Mouse (Mus musculus) lung, postnatal 0 days (tissue): Measurements from ENCODE around the gene C1s2. TPM values are rescaled to one million over a fixed set of nuclear protein-coding genes. Genes with fewer than 3 reads are reported as not detected.
"Not testable (repeated sequence)": the region's sequence is repeated elsewhere in the genome, so short reads cannot be mapped to it uniquely, and the experiment has no call there.

ENCODE experiments used
- ATAC-seq: fragments of 200-750 bp; cut with Nextera tagmentation; 2 replicates; pipeline ENCODE4 v1.8.0; 2017; ENCODE audit warnings: moderate library complexity
- DNase-seq: peaks from one replicate; pipeline ENCODE4 v3.0.0-alpha.2; 2016; ENCODE audit warnings: low spot score
- H3K27ac ChIP-seq: fragments of 300-500 bp; sonication (generic); 2 replicates; pipeline ENCODE4 v1.5.1; 2014; ENCODE audit warnings: antibody characterized with exemption, mild to moderate bottlenecking, low read length, mixed read lengths
- H3K27me3 ChIP-seq: fragments of 300-500 bp; sonication (generic); replicated peaks from 2 replicates; pipeline ENCODE4 v1.6.1; 2014; ENCODE audit warnings: low read length, mixed read lengths; ENCODE audit not compliant: insufficient read depth
- H3K36me3 ChIP-seq: fragments of 300-500 bp; sonication (generic); 2 replicates; pipeline ENCODE4 v1.6.1; 2014; ENCODE audit warnings: low read length, mixed read lengths; ENCODE audit not compliant: insufficient read depth
- H3K4me1 ChIP-seq: fragments of 300-500 bp; sonication (generic); 2 replicates; pipeline ENCODE4 v1.6.1; 2014; ENCODE audit warnings: antibody characterized with exemption, low read depth, low read length, mixed read lengths; ENCODE audit not compliant: insufficient read depth
- H3K4me2 ChIP-seq: fragments of 300-500 bp; sonication (generic); replicated peaks from 2 replicates; pipeline ENCODE4 v1.6.1; 2014; ENCODE audit warnings: low read depth, mild to moderate bottlenecking, low read length, moderate library complexity, mixed read lengths
- H3K4me3 ChIP-seq: fragments of 300-500 bp; sonication (generic); 2 replicates; pipeline ENCODE4 v1.5.1; 2014; ENCODE audit warnings: low read depth, low read length
- H3K9ac ChIP-seq: fragments of 300-500 bp; sonication (generic); replicated peaks from 2 replicates; pipeline ENCODE4 v1.6.1; 2014; ENCODE audit warnings: low read depth, mild to moderate bottlenecking
- H3K9me3 ChIP-seq: fragments of 300-500 bp; sonication (generic); 2 replicates; pipeline ENCODE4 v1.6.1; 2016; ENCODE audit warnings: low read length, mixed read lengths
- CTCF ChIP-seq: IDR thresholded peaks from 2 replicates; pipeline ENCODE4 v1.5.1; 2016; ENCODE audit warnings: antibody characterized with exemption, mild to moderate bottlenecking
- EP300 ChIP-seq: IDR thresholded peaks from 2 replicates; pipeline ENCODE4 v1.6.1; 2016; ENCODE audit warnings: antibody characterized with exemption, mild to moderate bottlenecking, control low read depth
- WGBS: fragments of 180-500 bp; shearing (Covaris S2); extraction: QIAGEN DNeasy Blood & Tissue Kit; methylation state at CpG from one replicate; pipeline ENCODE4 v1.1.7; 2014; 5-methylcytosine and 5-hydroxymethylcytosine counted together
- polyA plus RNA-seq: library from polyadenylated mRNA; unstranded; fragments of >200 nt; fragmentation: Nextera tagmentation; extraction: Ambion mirVana; gene quantifications from 2 replicates; pipeline ENCODE4 v1.2.1, GENCODE M21; 2015

The C1s2 gene
- polyA plus RNA-seq: 0.12 TPM in 1 of 2 replicates, not detected in the other

GRCm38 (mm10) chr6:124635985-124636384 is at the start of gene C1s2:
Gene C1s2, minus strand, starts transcription at chr6:124636085.
- not testable (repeated sequence) for H3K4me3 ChIP-seq, ATAC-seq, H3K4me2 ChIP-seq, DNase-seq, H3K9ac ChIP-seq, H3K9me3 ChIP-seq, H3K27ac ChIP-seq, H3K27me3 ChIP-seq, H3K36me3 ChIP-seq, H3K4me1 ChIP-seq
- 69% methylated on average over 2 of the region's 2 CpGs for WGBS

DNA sequence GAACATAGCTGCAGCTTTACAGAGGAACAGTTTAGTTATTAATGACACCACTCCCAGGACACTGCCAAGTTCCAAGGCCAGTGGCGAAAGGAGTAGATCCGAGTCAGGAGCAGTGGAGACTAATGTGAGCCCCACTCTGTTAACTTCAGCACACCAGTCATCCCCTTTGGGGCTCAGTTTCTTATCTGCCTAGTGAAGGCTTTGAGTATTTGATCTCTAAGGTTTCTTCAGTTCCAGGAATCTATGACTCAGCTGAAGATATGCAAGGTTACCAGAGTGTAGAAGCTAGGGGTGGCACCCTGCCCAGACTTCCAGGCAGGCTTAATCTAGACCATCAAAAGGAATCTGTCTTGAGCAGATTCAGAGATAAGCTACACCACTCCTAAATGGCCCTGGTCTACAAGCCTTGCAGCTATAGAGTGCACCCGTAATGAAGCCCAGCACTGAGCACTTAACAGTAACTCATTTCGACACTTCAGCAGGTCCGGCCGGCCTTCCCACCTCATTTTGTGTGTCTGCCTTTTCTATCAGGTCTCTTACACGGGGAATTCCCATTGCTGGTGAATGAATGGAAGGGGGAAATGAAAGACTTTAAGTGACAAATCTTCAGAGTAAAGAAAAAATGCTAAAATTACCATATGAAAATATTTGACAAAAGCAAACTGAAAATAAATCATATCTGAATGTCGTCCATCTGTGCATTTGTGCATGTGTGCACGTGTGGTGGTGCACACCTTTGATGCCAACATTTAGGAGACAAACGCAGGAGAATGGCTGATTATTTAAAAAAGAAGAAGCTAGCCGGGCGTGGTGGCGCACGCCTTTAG is 47.9 kb upstream of the C1s2 start:
- no peaks in the 10 kb centered on the region for H3K9me3 ChIP-seq
- no peak for TF ChIP-seq CTCF
- peak; percentile 92 for TF ChIP-seq EP300
- H3K4me2 ChIP-seq: no peak overlapping the region
- WGBS: 58% methylated on average over 14 of the region's 14 CpGs
- no peak overlapping the region for H3K9ac ChIP-seq
- H3K36me3 ChIP-seq: no peaks in the 10 kb centered on the region
- peaks cover 12% of the 10 kb centered on the region; the same call in 1 of the 2 replicates for H3K4me1 ChIP-seq
- peak overlapping the region; percentile 66 for H3K27ac ChIP-seq
- peak; percentile 98 for ATAC-seq
- H3K4me3 ChIP-seq: no peak overlapping the region
- no peaks in the 10 kb centered on the region for H3K27me3 ChIP-seq
- DNase-seq: peak; percentile 91

DNA sequence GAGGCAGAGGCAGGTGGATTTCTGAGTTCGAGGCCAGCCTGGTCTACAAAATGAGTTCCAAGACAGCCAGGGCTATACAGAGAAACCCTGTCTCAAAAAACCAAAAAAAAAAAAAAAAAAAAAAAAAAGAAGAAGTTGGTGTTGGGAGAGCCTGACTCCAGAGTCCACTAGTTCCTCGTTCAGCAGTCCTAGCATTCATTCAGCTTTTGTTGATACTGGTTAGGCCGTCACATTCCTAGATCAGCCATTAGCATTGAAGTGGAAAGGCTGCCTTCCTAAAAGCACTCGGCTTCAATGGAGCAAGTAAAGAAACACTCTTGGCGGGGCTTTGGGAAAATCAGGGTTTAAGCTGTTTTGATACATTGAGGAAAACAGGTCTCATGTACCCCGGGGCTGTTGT is 46.4 kb upstream of the C1s2 start:
- peak; percentile 77 for DNase-seq
- H3K4me2 ChIP-seq, H3K9ac ChIP-seq, H3K36me3 ChIP-seq, H3K27me3 ChIP-seq, H3K4me3 ChIP-seq, ATAC-seq, H3K9me3 ChIP-seq: not testable (repeated sequence)
- 52% methylated on average over 6 of the region's 6 CpGs for WGBS
- TF ChIP-seq EP300: 0 out of 2 replicates have a peak, but pooled peaks have one; percentile 23
- H3K27ac ChIP-seq: peak overlapping the region; percentile 66; the same call in 1 of the 2 replicates
- H3K4me1 ChIP-seq: peaks cover 12% of the 10 kb centered on the region; the same call in 1 of the 2 replicates

GRCm38 (mm10) chr6:124679486-124679885 is 43.6 kb upstream of the C1s2 start:
- H3K27me3 ChIP-seq: no peaks in the 10 kb centered on the region
- ATAC-seq (no peak), DNase-seq (no peak)
- H3K4me2 ChIP-seq: no peak overlapping the region
- peaks cover 12% of the 10 kb centered on the region; the same call in 1 of the 2 replicates for H3K4me1 ChIP-seq
- no peak overlapping the region for H3K9ac ChIP-seq
- TF ChIP-seq CTCF: no peak
- TF ChIP-seq EP300: no peak
- H3K4me3 ChIP-seq: no peak overlapping the region
- 79% methylated on average over 3 of the region's 3 CpGs for WGBS
- no peak overlapping the region for H3K27ac ChIP-seq
- H3K36me3 ChIP-seq: no peaks in the 10 kb centered on the region
- H3K9me3 ChIP-seq: no peaks in the 10 kb centered on the region

GRCm38 (mm10) chr6:124678769-124679168 is 42.9 kb upstream of the C1s2 start:
- no peaks in the 10 kb centered on the region for H3K9me3 ChIP-seq
- H3K4me2 ChIP-seq: no peak overlapping the region
- 77% methylated on average over 7 of the region's 7 CpGs for WGBS
- H3K9ac ChIP-seq: no peak overlapping the region
- no peak overlapping the region for H3K27ac ChIP-seq
- no peaks in the 10 kb centered on the region for H3K36me3 ChIP-seq
- ATAC-seq: no peak
- TF ChIP-seq EP300 (no peak), CTCF (no peak)
- H3K4me3 ChIP-seq: no peak overlapping the region
- no peak for DNase-seq
- peaks cover 12% of the 10 kb centered on the region; the same call in 1 of the 2 replicates for H3K4me1 ChIP-seq
- H3K27me3 ChIP-seq: no peaks in the 10 kb centered on the region

DNA sequence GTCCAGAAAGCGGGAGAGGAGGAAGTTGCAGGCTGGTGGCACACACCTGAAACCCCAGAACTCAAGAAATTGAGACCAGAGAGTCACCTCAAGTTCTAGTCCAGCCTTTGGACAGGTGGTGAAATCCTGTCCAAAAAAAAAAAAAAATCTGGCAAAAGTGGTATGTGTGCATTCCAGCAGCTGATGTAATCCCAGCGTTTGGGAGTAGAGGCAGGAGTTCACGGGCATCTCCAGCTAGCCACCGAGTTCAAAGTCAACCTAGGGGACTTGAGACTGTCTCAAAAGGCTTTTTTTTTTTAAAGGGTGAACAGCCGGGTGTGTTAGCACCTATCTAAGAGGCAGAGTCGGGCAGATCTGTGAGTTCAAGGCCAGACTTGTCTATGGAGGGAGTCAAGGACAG is 40.3 kb upstream of the C1s2 start:
- no peak overlapping the region for H3K9ac ChIP-seq
- ATAC-seq: no peak
- no peak overlapping the region for H3K4me2 ChIP-seq
- H3K4me1 ChIP-seq: no peaks in the 10 kb centered on the region
- H3K4me3 ChIP-seq: no peak overlapping the region
- H3K27ac ChIP-seq: no peak overlapping the region
- H3K9me3 ChIP-seq: no peaks in the 10 kb centered on the region
- no peak for DNase-seq
- no peak for TF ChIP-seq CTCF
- no peak for TF ChIP-seq EP300
- H3K27me3 ChIP-seq: no peaks in the 10 kb centered on the region
- 65% methylated on average over 6 of the region's 6 CpGs for WGBS
- no peaks in the 10 kb centered on the region for H3K36me3 ChIP-seq
